8 mouse cellular contexts compared by ENCODE assay signal in genomic region chr8:71528362-71529073, GRCm38 (mm10). TPM values are rescaled to one million over a fixed set of nuclear protein-coding genes. Genes with fewer than 3 reads are reported as not detected.
DNase-seq lines count a peak whose midpoint lies in the region; ATAC-seq and TF ChIP-seq lines count a peak whose summit lies in the region.

No protein-coding gene starts in this region.

- H3K9me3 ChIP-seq in intestine, embryonic 14.5 days (ENCODE audit: control insufficient read depth, low read length) = no peaks in the 10 kb centered on the region
- H3K9me3 ChIP-seq in intestine, postnatal 0 days (ENCODE audit: control insufficient read depth) = no peaks in the 10 kb centered on the region
- H3K9me3 ChIP-seq in heart, postnatal 0 days (replicated peaks; ENCODE audit: control insufficient read depth, low read length) = no peaks in the 10 kb centered on the region
- H3K9me3 ChIP-seq in limb, embryonic 14.5 days (ENCODE audit: control insufficient read depth, low read length) = no peaks in the 10 kb centered on the region

- 0 out of 2 replicates have a peak, but pooled peaks cover 2% of the 10 kb centered on the region for H3K4me1 ChIP-seq in intestine, embryonic 14.5 days (replicated peaks; ENCODE audit: control insufficient read depth, insufficient read depth, low read length)
- no peaks in the 10 kb centered on the region for H3K4me1 ChIP-seq in intestine, postnatal 0 days (replicated peaks; ENCODE audit: control insufficient read depth, insufficient read depth, low read length)
- H3K4me1 ChIP-seq in heart, postnatal 0 days (ENCODE audit: control insufficient read depth, insufficient read depth) = peaks cover 19% of the 10 kb centered on the region
- H3K4me1 ChIP-seq in limb, embryonic 14.5 days (ENCODE audit: control insufficient read depth, insufficient read depth, low read length) = peaks cover 5% of the 10 kb centered on the region; the same call in 1 of the 2 replicates

- H3K4me2 ChIP-seq in intestine, embryonic 14.5 days (ENCODE audit: low read length) = no peak overlapping the region
- no peak overlapping the region for H3K4me2 ChIP-seq in intestine, postnatal 0 days (replicated peaks; ENCODE audit: low read depth)
- no peak overlapping the region for H3K4me2 ChIP-seq in heart, postnatal 0 days (ENCODE audit: low read depth, low read length)
- no peak overlapping the region for H3K4me2 ChIP-seq in limb, embryonic 14.5 days (replicated peaks; ENCODE audit: low read depth, low read length, severe bottlenecking)

- no peak for TF ChIP-seq CTCF in intestine, postnatal 0 days (IDR thresholded peaks at IDR 0.05; ENCODE audit: low read depth)
- TF ChIP-seq CTCF in heart, postnatal 0 days (IDR thresholded peaks at IDR 0.05; ENCODE audit: low read depth) = no peak

- TF ChIP-seq POLR2A in limb, embryonic 14.5 days (IDR thresholded peaks at IDR 0.05; ENCODE audit: borderline replicate concordance, extremely low read depth, insufficient read depth, insufficient read length) = no peak

- H3K9ac ChIP-seq in intestine, embryonic 14.5 days (ENCODE audit: low read length) = no peak overlapping the region
- H3K9ac ChIP-seq in intestine, postnatal 0 days (ENCODE audit: low read depth, low read length) = no peak overlapping the region
- no peak overlapping the region for H3K9ac ChIP-seq in heart, postnatal 0 days (replicated peaks; ENCODE audit: low read depth, low read length)
- no peak overlapping the region for H3K9ac ChIP-seq in limb, embryonic 14.5 days (ENCODE audit: low read depth, low read length, severe bottlenecking)

- no peak for ATAC-seq in intestine, embryonic 14.5 days (replicated peaks; ENCODE audit: low FRiP score, low TSS enrichment, low read depth)
- no peak; the same call in 1 of the 2 replicates for ATAC-seq in intestine, postnatal 0 days
- ATAC-seq in heart, postnatal 0 days (ENCODE audit: insufficient read depth, low read depth) = peak; percentile 75
- no peak for ATAC-seq in limb, embryonic 14.5 days (ENCODE audit: low FRiP score, low read depth)
- ATAC-seq in neutrophil, adult 5-6 weeks (ENCODE audit: extremely low read depth, insufficient number of reproducible peaks, low FRiP score, poor library complexity, severe bottlenecking) = peak; percentile 48; the same call in 1 of the 2 replicates
- no peak for ATAC-seq in megakaryocyte-erythroid progenitor cell, adult 5-6 weeks (replicated peaks; ENCODE audit: low FRiP score, low TSS enrichment, poor library complexity, severe bottlenecking)

- DNase-seq in intestine, embryonic 14.5 days (ENCODE audit: low spot score) = no peak
- DNase-seq in heart, postnatal 0 days (ENCODE audit: low spot score) = peak; percentile 71
- DNase-seq in limb, embryonic 14.5 days (ENCODE audit: low spot score) = no peak
- DNase-seq in layer of hippocampus, adult 9-11 months = no peak
- no peak for DNase-seq in MN1 (ENCODE audit: low spot score)

- 78% methylated on average over 11 of the region's 11 CpGs for WGBS in intestine, embryonic 14.5 days
- 66% methylated on average over 11 of the region's 11 CpGs for WGBS in intestine, postnatal 0 days
- WGBS in heart, postnatal 0 days = 58% methylated on average over 11 of the region's 11 CpGs
- 79% methylated on average over 11 of the region's 11 CpGs for WGBS in limb, embryonic 14.5 days

- peaks cover 30% of the 10 kb centered on the region for H3K27me3 ChIP-seq in intestine, embryonic 14.5 days (replicated peaks; ENCODE audit: control insufficient read depth, insufficient read depth, low read length)
- H3K27me3 ChIP-seq in intestine, postnatal 0 days (replicated peaks; ENCODE audit: control insufficient read depth, insufficient read depth, low read length) = peaks cover 20% of the 10 kb centered on the region
- H3K27me3 ChIP-seq in heart, postnatal 0 days (ENCODE audit: control insufficient read depth, insufficient read depth, low read length) = peaks cover 8% of the 10 kb centered on the region
- H3K27me3 ChIP-seq in limb, embryonic 14.5 days (ENCODE audit: control insufficient read depth, insufficient read depth, low read length) = peaks cover 25% of the 10 kb centered on the region

- no peaks in the 10 kb centered on the region for H3K36me3 ChIP-seq in intestine, embryonic 14.5 days (ENCODE audit: control insufficient read depth, insufficient read depth, low read length)
- H3K36me3 ChIP-seq in intestine, postnatal 0 days (ENCODE audit: control insufficient read depth, insufficient read depth) = no peaks in the 10 kb centered on the region
- H3K36me3 ChIP-seq in heart, postnatal 0 days (replicated peaks; ENCODE audit: control insufficient read depth, insufficient read depth, low read length) = no peaks in the 10 kb centered on the region
- no peaks in the 10 kb centered on the region for H3K36me3 ChIP-seq in limb, embryonic 14.5 days (ENCODE audit: control insufficient read depth, insufficient read depth, low read length)

- peak overlapping the region; percentile 57 for H3K27ac ChIP-seq in intestine, embryonic 14.5 days (ENCODE audit: low read depth)
- H3K27ac ChIP-seq in intestine, postnatal 0 days (ENCODE audit: low read depth, low read length) = no peak overlapping the region
- H3K27ac ChIP-seq in heart, postnatal 0 days (ENCODE audit: low read depth) = peak overlapping the region; percentile 96
- H3K27ac ChIP-seq in limb, embryonic 14.5 days (replicated peaks; ENCODE audit: low read depth, low read length) = peak overlapping the region; percentile 48; the same call in 1 of the 2 replicates

- H3K4me3 ChIP-seq in intestine, embryonic 14.5 days (ENCODE audit: low read depth, low read length) = no peak overlapping the region
- no peak overlapping the region for H3K4me3 ChIP-seq in intestine, postnatal 0 days (ENCODE audit: low read depth, low read length)
- no peak overlapping the region for H3K4me3 ChIP-seq in heart, postnatal 0 days (ENCODE audit: low read depth, low read length)
- no peak overlapping the region for H3K4me3 ChIP-seq in limb, embryonic 14.5 days (replicated peaks; ENCODE audit: low read length)

- peak; percentile 18; the same call in 1 of the 2 replicates for TF ChIP-seq EP300 in heart, postnatal 0 days (IDR thresholded peaks at IDR 0.05; ENCODE audit: low read depth)

RNA-seq across cellular contexts. Expression of gene Ccdc194, which starts 3.0 kb away (rescaled TPM):
- 0.54 and 0.58 TPM in 2 replicates for polyA plus RNA-seq in intestine, embryonic 14.5 days (2014; fragmentation: Nextera tagmentation; extraction: Ambion mirVana)
- 0.08 TPM in 1 of 2 replicates, not detected in the other for polyA plus RNA-seq in intestine, postnatal 0 days (2015; fragmentation: Nextera tagmentation; extraction: Ambion mirVana)
- 1.1 TPM in 1 of 2 replicates, not detected in the other for total RNA-seq in heart, postnatal 0 days (2014; rRNA removed; ENCODE audit: low replicate concordance)
- polyA plus RNA-seq in heart, postnatal 0 days (2015; fragmentation: Nextera tagmentation; extraction: Ambion mirVana) = 0.12 and 0.14 TPM in 2 replicates
- polyA plus RNA-seq in limb, embryonic 14.5 days (2012; rRNA removed) = 1.3 and 1.6 TPM in 2 replicates
- polyA plus RNA-seq in limb, embryonic 14.5 days (2014; fragmentation: Nextera tagmentation; extraction: Ambion mirVana) = 0.57 and 1.2 TPM in 2 replicates
- total RNA-seq in neutrophil, adult 5-6 weeks (2017) = not detected in 2 replicates
- not detected in 2 replicates for total RNA-seq in megakaryocyte-erythroid progenitor cell, adult 5-6 weeks (2014; fragmentation: Nextera tagmentation)
- not detected in 2 replicates for total RNA-seq in megakaryocyte-erythroid progenitor cell, adult 5-6 weeks (2017)

RNA-seq across cellular contexts. Expression of gene Bst2, which starts 8.7 kb away (rescaled TPM):
- polyA plus RNA-seq in intestine, embryonic 14.5 days (2014; fragmentation: Nextera tagmentation; extraction: Ambion mirVana) = 11.8 and 14.5 TPM in 2 replicates
- 85.5 and 91.5 TPM in 2 replicates for polyA plus RNA-seq in intestine, postnatal 0 days (2015; fragmentation: Nextera tagmentation; extraction: Ambion mirVana)
- 101 and 109 TPM in 2 replicates for total RNA-seq in heart, postnatal 0 days (2014; rRNA removed; ENCODE audit: low replicate concordance)
- 42.9 and 43.3 TPM in 2 replicates for polyA plus RNA-seq in heart, postnatal 0 days (2015; fragmentation: Nextera tagmentation; extraction: Ambion mirVana)
- polyA plus RNA-seq in limb, embryonic 14.5 days (2012; rRNA removed) = 47.2 and 50.6 TPM in 2 replicates
- polyA plus RNA-seq in limb, embryonic 14.5 days (2014; fragmentation: Nextera tagmentation; extraction: Ambion mirVana) = 12.4 and 16.5 TPM in 2 replicates
- total RNA-seq in neutrophil, adult 5-6 weeks (2017) = 7.6 and 18.4 TPM in 2 replicates
- 31.1 and 46.7 TPM in 2 replicates for total RNA-seq in megakaryocyte-erythroid progenitor cell, adult 5-6 weeks (2014; fragmentation: Nextera tagmentation)
- total RNA-seq in megakaryocyte-erythroid progenitor cell, adult 5-6 weeks (2017) = 34.9 and 90.9 TPM in 2 replicates

RNA-seq across cellular contexts. Expression of gene Mvb12a, which starts 14.2 kb away (rescaled TPM):
- polyA plus RNA-seq in intestine, embryonic 14.5 days (2014; fragmentation: Nextera tagmentation; extraction: Ambion mirVana) = 102 and 103 TPM in 2 replicates
- 133 and 143 TPM in 2 replicates for polyA plus RNA-seq in intestine, postnatal 0 days (2015; fragmentation: Nextera tagmentation; extraction: Ambion mirVana)
- total RNA-seq in heart, postnatal 0 days (2014; rRNA removed; ENCODE audit: low replicate concordance) = 47.6 and 61.5 TPM in 2 replicates
- polyA plus RNA-seq in heart, postnatal 0 days (2015; fragmentation: Nextera tagmentation; extraction: Ambion mirVana) = 54.4 and 55.3 TPM in 2 replicates
- polyA plus RNA-seq in limb, embryonic 14.5 days (2012; rRNA removed) = 107 and 169 TPM in 2 replicates
- polyA plus RNA-seq in limb, embryonic 14.5 days (2014; fragmentation: Nextera tagmentation; extraction: Ambion mirVana) = 104 and 107 TPM in 2 replicates
- 35.4 and 39.8 TPM in 2 replicates for total RNA-seq in neutrophil, adult 5-6 weeks (2017)
- total RNA-seq in megakaryocyte-erythroid progenitor cell, adult 5-6 weeks (2014; fragmentation: Nextera tagmentation) = 19.9 and 24.4 TPM in 2 replicates
- total RNA-seq in megakaryocyte-erythroid progenitor cell, adult 5-6 weeks (2017) = 23.9 and 31.7 TPM in 2 replicates

RNA-seq across cellular contexts. Expression of gene Plvap, which starts 17.0 kb away (rescaled TPM):
- polyA plus RNA-seq in intestine, embryonic 14.5 days (2014; fragmentation: Nextera tagmentation; extraction: Ambion mirVana) = 59.3 and 63.7 TPM in 2 replicates
- polyA plus RNA-seq in intestine, postnatal 0 days (2015; fragmentation: Nextera tagmentation; extraction: Ambion mirVana) = 109 and 111 TPM in 2 replicates
- 51.6 and 95.2 TPM in 2 replicates for total RNA-seq in heart, postnatal 0 days (2014; rRNA removed; ENCODE audit: low replicate concordance)
- polyA plus RNA-seq in heart, postnatal 0 days (2015; fragmentation: Nextera tagmentation; extraction: Ambion mirVana) = 63.4 and 64.8 TPM in 2 replicates
- polyA plus RNA-seq in limb, embryonic 14.5 days (2012; rRNA removed) = 59.8 and 77.7 TPM in 2 replicates
- polyA plus RNA-seq in limb, embryonic 14.5 days (2014; fragmentation: Nextera tagmentation; extraction: Ambion mirVana) = 53.2 and 57.2 TPM in 2 replicates
- total RNA-seq in neutrophil, adult 5-6 weeks (2017) = not detected in 2 replicates
- 7.2 and 8.9 TPM in 2 replicates for total RNA-seq in megakaryocyte-erythroid progenitor cell, adult 5-6 weeks (2014; fragmentation: Nextera tagmentation)
- 6.9 and 9.3 TPM in 2 replicates for total RNA-seq in megakaryocyte-erythroid progenitor cell, adult 5-6 weeks (2017)

RNA-seq across cellular contexts. Expression of gene Tmem221, which starts 30.2 kb away (rescaled TPM):
- 0.83 and 1.6 TPM in 2 replicates for polyA plus RNA-seq in intestine, embryonic 14.5 days (2014; fragmentation: Nextera tagmentation; extraction: Ambion mirVana)
- 0.66 and 0.90 TPM in 2 replicates for polyA plus RNA-seq in intestine, postnatal 0 days (2015; fragmentation: Nextera tagmentation; extraction: Ambion mirVana)
- 0.08 TPM in 1 of 2 replicates, not detected in the other for total RNA-seq in heart, postnatal 0 days (2014; rRNA removed; ENCODE audit: low replicate concordance)
- 0.23 and 0.37 TPM in 2 replicates for polyA plus RNA-seq in heart, postnatal 0 days (2015; fragmentation: Nextera tagmentation; extraction: Ambion mirVana)
- polyA plus RNA-seq in limb, embryonic 14.5 days (2012; rRNA removed) = 0.34 and 0.59 TPM in 2 replicates
- 0.48 and 0.89 TPM in 2 replicates for polyA plus RNA-seq in limb, embryonic 14.5 days (2014; fragmentation: Nextera tagmentation; extraction: Ambion mirVana)
- total RNA-seq in neutrophil, adult 5-6 weeks (2017) = 0.25 and 0.58 TPM in 2 replicates
- not detected in 2 replicates for total RNA-seq in megakaryocyte-erythroid progenitor cell, adult 5-6 weeks (2014; fragmentation: Nextera tagmentation)
- total RNA-seq in megakaryocyte-erythroid progenitor cell, adult 5-6 weeks (2017) = not detected in 2 replicates

Comparison
In these comparisons a context has a peak if more than half of its experiments do, and no peak if none do; other contexts are left out.
1. ATAC-seq: peak in heart, postnatal 0 days (single experiment) and neutrophil, adult 5-6 weeks (single experiment); none in intestine, embryonic 14.5 days (single experiment), intestine, postnatal 0 days (single experiment), limb, embryonic 14.5 days (single experiment) and megakaryocyte-erythroid progenitor cell, adult 5-6 weeks (single experiment).